Mouse (Mus musculus) myocyte (in vitro differentiated cells): Measurements from ENCODE around the gene Nphp3. TPM values are rescaled to one million over a fixed set of nuclear protein-coding genes. Genes with fewer than 3 reads are reported as not detected.

Experiments
- H3K27me3 ChIP-seq: one replicate; pipeline ENCODE4 v1.6.1; 2011; ENCODE audit not compliant: control insufficient read depth, insufficient read depth, insufficient read length
- H3K36me3 ChIP-seq: one replicate; pipeline ENCODE4 v1.6.1; 2011; ENCODE audit not compliant: control insufficient read depth, insufficient read depth
- H3K4me2 ChIP-seq: one replicate; pipeline ENCODE4 v1.6.1; 2011; ENCODE audit warnings: low read depth, control low read depth
- H3K4me3 ChIP-seq: one replicate; pipeline ENCODE4 v1.5.1; 2011; ENCODE audit warnings: mild to moderate bottlenecking, control low read depth, moderate library complexity
- H3K79me2 ChIP-seq: one replicate; pipeline ENCODE4 v1.6.1; 2011; ENCODE audit not compliant: control insufficient read depth, insufficient read depth
- H3ac ChIP-seq: one replicate; pipeline ENCODE4 v1.6.1; 2011; ENCODE audit not compliant: control insufficient read depth, insufficient read length
- CEBPB ChIP-seq: IDR thresholded peaks from 2 replicates; pipeline ENCODE4 v1.6.1; 2011; ENCODE audit warnings: mild to moderate bottlenecking, moderate library complexity; ENCODE audit not compliant: poor library complexity, insufficient read depth, severe bottlenecking
- E2F4 ChIP-seq: IDR thresholded peaks from one replicate; pipeline ENCODE4 v1.6.1; 2011; ENCODE audit warnings: mild to moderate bottlenecking, control low read depth, moderate library complexity; ENCODE audit not compliant: insufficient read depth
- MAX ChIP-seq: IDR thresholded peaks from one replicate; pipeline ENCODE4 v1.6.1; 2011; ENCODE audit warnings: low read depth, mild to moderate bottlenecking, control low read depth
- MYOD1 ChIP-seq, 3 experiments: IDR thresholded peaks; one replicate each; pipeline ENCODE4 v1.6.1; 2011; ENCODE audit warnings: control low read depth in 2 of 3, low read depth in 2 of 3, mild to moderate bottlenecking in 2 of 3, moderate library complexity in 1 of 3; ENCODE audit not compliant: insufficient read length in 2 of 3, control insufficient read depth in 1 of 3
- MYOG ChIP-seq, 3 experiments: IDR thresholded peaks; one replicate each; pipeline ENCODE4 v1.6.1; 2011; ENCODE audit warnings: control low read depth in 2 of 3, low read depth in 2 of 3, mild to moderate bottlenecking in 2 of 3; ENCODE audit not compliant: insufficient read length in 2 of 3, control insufficient read depth in 1 of 3, insufficient read depth in 1 of 3
- POLR2A ChIP-seq: IDR thresholded peaks from one replicate; pipeline ENCODE4 v1.6.1; 2011; ENCODE audit warnings: low read depth, mild to moderate bottlenecking, control low read depth, moderate library complexity; ENCODE audit not compliant: insufficient read length
- POLR2AphosphoS2 ChIP-seq: IDR thresholded peaks from one replicate; pipeline ENCODE4 v1.6.1; 2011; ENCODE audit warnings: low read depth, control low read depth; ENCODE audit not compliant: insufficient read length
- REST ChIP-seq: IDR thresholded peaks from one replicate; pipeline ENCODE4 v1.6.1; 2011; ENCODE audit warnings: mild to moderate bottlenecking, control low read depth, moderate library complexity; ENCODE audit not compliant: insufficient read depth, insufficient read length
- SRF ChIP-seq: IDR thresholded peaks from one replicate; pipeline ENCODE4 v1.6.1; 2011; ENCODE audit warnings: low read depth; ENCODE audit not compliant: control insufficient read depth, insufficient read length
- TCF12 ChIP-seq: IDR thresholded peaks from one replicate; pipeline ENCODE4 v1.6.1; 2011; ENCODE audit warnings: mild to moderate bottlenecking, control low read depth; ENCODE audit not compliant: poor library complexity, insufficient read depth, severe bottlenecking
- TCF3 ChIP-seq: IDR thresholded peaks from one replicate; pipeline ENCODE4 v1.6.1; 2011; ENCODE audit warnings: low read depth, control low read depth; ENCODE audit not compliant: insufficient read length
- USF1 ChIP-seq: IDR thresholded peaks from one replicate; pipeline ENCODE4 v1.6.1; 2011; ENCODE audit warnings: low read depth, mild to moderate bottlenecking, control low read depth, moderate library complexity
- polyA plus RNA-seq: library from polyadenylated mRNA; unstranded; fragments of >200 nt; fragmentation: generic; extraction: Trizol; gene quantifications from one replicate; pipeline ENCODE4 v1.2.1, GENCODE M21; 2012; ENCODE audit warnings: missing spikeins

The Nphp3 gene
- polyA plus RNA-seq, 1 experiment = 1.1 TPM

DNA sequence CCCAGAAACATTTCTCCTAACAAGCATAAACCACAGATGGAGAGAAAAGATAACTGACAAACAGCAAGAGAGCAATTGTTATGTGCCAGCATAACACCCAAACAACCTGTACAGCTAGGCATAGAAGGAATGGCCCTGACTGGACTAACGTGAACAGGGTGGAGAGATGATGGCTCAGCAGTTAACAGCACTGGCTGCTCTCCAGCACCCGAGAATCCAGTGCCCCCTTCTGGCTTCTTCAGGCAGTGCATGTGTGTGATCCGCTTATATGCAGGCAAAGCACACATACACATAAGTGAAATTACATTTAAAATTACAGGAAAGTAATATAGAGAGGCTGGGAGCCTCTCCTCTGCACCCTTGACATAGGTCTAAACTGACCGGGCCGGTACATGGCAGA lies 77.0 kb downstream of the Nphp3 start:
- no peak for TF ChIP-seq SRF
- TF ChIP-seq USF1 = no peak
- Histone ChIP-seq H3K4me2 (no peak overlapping the region), H3ac (no peak overlapping the region), H3K36me3 (no peaks in the 10 kb centered on the region), H3K27me3 (no peaks in the 10 kb centered on the region), H3K4me3 (no peak overlapping the region), H3K79me2 (no peaks in the 10 kb centered on the region)

DNA sequence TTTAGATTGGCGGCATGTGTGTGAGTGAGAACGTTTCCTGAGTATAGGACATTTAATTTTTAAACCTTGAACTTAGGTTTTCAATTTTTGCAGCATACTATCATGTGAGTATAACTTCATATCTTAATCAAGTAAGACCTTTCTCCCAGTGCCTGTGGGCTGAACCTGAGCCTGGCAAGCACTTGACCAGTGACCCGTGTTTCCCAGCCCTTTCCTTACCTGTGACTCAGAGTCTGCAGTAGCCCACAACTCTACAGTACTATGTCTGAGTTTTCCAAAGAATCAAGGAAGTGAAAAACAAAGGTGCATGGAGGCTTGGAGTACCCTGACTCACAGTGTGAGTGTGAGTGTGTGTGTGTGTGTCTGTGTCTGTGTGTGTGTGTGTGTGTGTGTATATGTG lies 77.7 kb downstream of the Nphp3 start:
- TF ChIP-seq POLR2AphosphoS2 (no peak), MYOG (IDR thresholded peaks at IDR 0.05; ENCODE audit: control insufficient read depth in 1 of 3, insufficient read depth in 1 of 3, insufficient read length in 2 of 3, low read depth in 2 of 3) (no peak), MYOD1 (IDR thresholded peaks at IDR 0.05; ENCODE audit: control insufficient read depth in 1 of 3, insufficient read length in 2 of 3, low read depth in 2 of 3) (no peak), TCF12 (no peak), REST (no peak), SRF (no peak), CEBPB (no peak), E2F4 (no peak), TCF3 (no peak), POLR2A (no peak), MAX (no peak), USF1 (no peak)
- H3K4me3 ChIP-seq = no peak overlapping the region
- no peak overlapping the region for H3K4me2 ChIP-seq
- no peaks in the 10 kb centered on the region for H3K36me3 ChIP-seq
- H3K27me3 ChIP-seq = no peaks in the 10 kb centered on the region
- H3ac ChIP-seq = no peak overlapping the region
- no peaks in the 10 kb centered on the region for H3K79me2 ChIP-seq

DNA sequence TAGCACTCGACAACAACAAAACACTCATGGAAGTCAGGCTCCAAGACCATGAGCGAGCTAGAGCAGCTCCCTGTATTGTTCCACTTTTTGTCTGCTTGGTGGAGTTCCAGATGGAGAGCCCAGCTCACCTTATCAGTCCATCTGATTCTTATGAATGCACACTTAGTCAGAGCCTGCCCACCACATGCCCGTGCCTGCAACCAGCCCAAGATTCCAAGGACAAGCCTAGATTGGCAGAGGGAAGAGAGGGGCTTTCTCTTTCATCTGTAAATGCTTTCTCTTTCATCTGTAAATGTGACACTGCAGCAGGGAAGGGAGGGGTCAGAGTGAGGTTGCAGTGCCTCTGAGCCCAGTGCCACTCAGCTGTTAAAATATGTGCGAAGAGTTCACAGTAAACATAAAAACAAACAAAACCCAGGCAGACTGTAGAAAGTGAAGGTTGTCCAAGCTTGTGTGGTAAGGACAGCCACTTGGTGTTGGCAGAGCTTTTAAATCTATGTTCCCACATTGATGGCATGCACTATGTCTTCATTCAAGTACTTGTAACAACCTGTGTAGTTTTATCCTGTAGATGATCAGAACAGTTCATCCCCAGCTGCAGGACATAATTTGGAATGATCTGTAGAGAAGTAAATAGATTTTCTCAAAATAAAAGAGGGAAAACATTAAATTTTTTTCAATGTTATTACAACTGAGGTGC lies 83.5 kb downstream of the Nphp3 start:
- no peaks in the 10 kb centered on the region for H3K36me3 ChIP-seq

DNA sequence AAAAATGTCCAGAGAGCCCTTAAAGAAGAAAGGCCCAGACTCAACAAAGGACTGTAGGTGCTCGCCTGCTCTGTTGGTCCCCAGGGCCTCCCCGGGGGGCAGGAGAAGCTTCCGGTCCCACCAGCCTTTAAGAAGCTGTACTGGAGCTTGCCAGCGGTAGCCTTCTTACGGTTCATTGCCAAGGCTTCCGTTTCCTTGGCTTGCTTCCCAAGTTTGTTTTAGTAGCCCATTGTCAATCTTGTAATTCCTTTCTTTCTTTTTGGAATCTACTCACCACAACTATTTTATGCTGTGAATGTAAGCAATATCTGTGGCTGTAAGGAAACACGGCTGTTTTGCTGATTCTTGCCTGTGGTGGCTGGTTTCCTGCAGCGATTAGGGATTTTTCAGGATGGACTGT lies 86.2 kb downstream of the Nphp3 start:
- Histone ChIP-seq H3K36me3 (no peaks in the 10 kb centered on the region), H3ac (no peak overlapping the region), H3K4me3 (no peak overlapping the region), H3K4me2 (peak overlapping the region; percentile 65), H3K79me2 (no peaks in the 10 kb centered on the region), H3K27me3 (no peaks in the 10 kb centered on the region)
- no peak for TF ChIP-seq TCF12
- no peak for TF ChIP-seq POLR2AphosphoS2
- no peak for TF ChIP-seq E2F4
- TF ChIP-seq TCF3 = no peak
- no peak for TF ChIP-seq POLR2A
- no peak for TF ChIP-seq SRF
- TF ChIP-seq CEBPB = no peak

More for the DNA sequence above, 83.5 kb downstream of the Nphp3 start:
- no peaks in the 10 kb centered on the region for H3K79me2 ChIP-seq
- TF ChIP-seq USF1 (no peak), POLR2AphosphoS2 (no peak), SRF (no peak), TCF12 (no peak), REST (no peak)
- H3K27me3 ChIP-seq = no peaks in the 10 kb centered on the region
- no peak overlapping the region for H3K4me2 ChIP-seq
- no peak overlapping the region for H3ac ChIP-seq
- no peak overlapping the region for H3K4me3 ChIP-seq

DNA sequence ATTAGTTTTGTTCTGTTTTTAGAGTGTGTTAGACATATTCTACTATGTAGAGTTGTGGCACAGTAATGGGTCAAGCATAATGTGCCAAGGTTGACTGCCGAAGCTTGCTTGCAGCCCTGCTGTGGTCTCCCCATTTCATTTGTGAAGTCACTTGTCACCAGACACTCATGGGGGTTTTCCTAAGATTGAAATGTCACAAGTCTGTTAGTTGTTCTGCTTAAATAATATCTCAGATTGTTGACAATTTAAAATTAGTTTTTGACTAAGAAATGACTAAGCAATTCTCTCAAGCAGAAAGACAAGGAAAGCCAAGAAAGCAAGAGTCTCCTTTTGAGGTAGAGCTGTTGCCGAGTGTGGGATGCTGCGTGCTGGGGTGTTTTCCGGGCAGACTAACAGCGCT lies 90.6 kb downstream of the Nphp3 start:
- H3K4me3 ChIP-seq = no peak overlapping the region
- no peaks in the 10 kb centered on the region for H3K79me2 ChIP-seq
- H3K4me2 ChIP-seq = no peak overlapping the region
- no peak for TF ChIP-seq POLR2AphosphoS2
- no peak for TF ChIP-seq MYOG (IDR thresholded peaks at IDR 0.05; ENCODE audit: control insufficient read depth in 1 of 3, insufficient read depth in 1 of 3, insufficient read length in 2 of 3, low read depth in 2 of 3)
- TF ChIP-seq CEBPB = no peak
- TF ChIP-seq USF1 = no peak
- no peak for TF ChIP-seq TCF12
- no peak for TF ChIP-seq TCF3
- no peak for TF ChIP-seq POLR2A
- no peak for TF ChIP-seq REST
- TF ChIP-seq MAX = no peak
- TF ChIP-seq SRF = no peak
- TF ChIP-seq MYOD1 (IDR thresholded peaks at IDR 0.05; ENCODE audit: control insufficient read depth in 1 of 3, insufficient read length in 2 of 3, low read depth in 2 of 3) = no peak
- no peak for TF ChIP-seq E2F4
- no peaks in the 10 kb centered on the region for H3K27me3 ChIP-seq
- no peak overlapping the region for H3ac ChIP-seq
- no peaks in the 10 kb centered on the region for H3K36me3 ChIP-seq

Other genes with a start within 250 kb of the Nphp3 start
- gene Tmem108, start 240.7 kb upstream of the Nphp3 start, polyA plus RNA-seq = not detected
- gene Gm28305, start 38.1 kb downstream of the Nphp3 start, polyA plus RNA-seq = not detected
- 20.5 TPM for gene Uba5, start 60.6 kb downstream of the Nphp3 start, polyA plus RNA-seq
- 6.2 TPM for gene Acad11, start 60.8 kb downstream of the Nphp3 start, polyA plus RNA-seq
- 0.11 TPM for gene Ackr4, start 124.4 kb downstream of the Nphp3 start, polyA plus RNA-seq